Mouse (Mus musculus): Measurements from ENCODE around the gene Szrd1. TPM values are rescaled to one million over a fixed set of nuclear protein-coding genes. Genes with fewer than 3 reads are reported as not detected.

Szrd1 gene
- polyA plus RNA-seq, 1 experiment from 2014 or later, result 40.5 TPM

GRCm38 (mm10) chr4:141132191-141132590 is 7.4 kb downstream of the Szrd1 start:
- peaks cover 67% of the 10 kb centered on the region for H3K4me1 ChIP-seq
- H3K4me3 ChIP-seq, result no peak overlapping the region
- H3K27me3 ChIP-seq, result no peaks in the 10 kb centered on the region
- no peak for ATAC-seq (ENCODE audit: insufficient number of reproducible peaks, insufficient read depth, low FRiP score, low TSS enrichment, low read depth)
- H3K27ac ChIP-seq, result peak overlapping the region; percentile 73
- 59% methylated on average over 8 of the region's 8 CpGs for WGBS
- no peak overlapping the region for H3K4me2 ChIP-seq
- no peaks in the 10 kb centered on the region for H3K9me3 ChIP-seq
- no peak overlapping the region for H3K9ac ChIP-seq
- peaks cover 10% of the 10 kb centered on the region; the same call in 1 of the 2 replicates for H3K36me3 ChIP-seq

GRCm38 (mm10) chr4:141131531-141132061 is 8.0 kb downstream of the Szrd1 start:
- H3K4me1 ChIP-seq, result peaks cover 62% of the 10 kb centered on the region
- H3K9me3 ChIP-seq, result no peaks in the 10 kb centered on the region
- peak overlapping the region; percentile 40; the same call in 1 of the 2 replicates for H3K9ac ChIP-seq
- no peaks in the 10 kb centered on the region for H3K27me3 ChIP-seq
- H3K4me2 ChIP-seq, result no peak overlapping the region
- WGBS, result 52% methylated on average over 5 of the region's 5 CpGs
- peak overlapping the region; percentile 73 for H3K27ac ChIP-seq
- no peak for ATAC-seq (ENCODE audit: insufficient number of reproducible peaks, insufficient read depth, low FRiP score, low TSS enrichment, low read depth)
- peaks cover 14% of the 10 kb centered on the region; the same call in 1 of the 2 replicates for H3K36me3 ChIP-seq
- H3K4me3 ChIP-seq, result no peak overlapping the region

GRCm38 (mm10) chr4:141130704-141131342 is 8.8 kb downstream of the Szrd1 start:
- Histone ChIP-seq H3K4me2 (no peak overlapping the region), H3K27me3 (no peaks in the 10 kb centered on the region), H3K9me3 (no peaks in the 10 kb centered on the region), H3K4me1 (peaks cover 55% of the 10 kb centered on the region), H3K27ac (peak overlapping the region; percentile 73), H3K36me3 (peaks cover 21% of the 10 kb centered on the region; the same call in 1 of the 2 replicates), H3K4me3 (no peak overlapping the region), H3K9ac (peak overlapping the region; percentile 40)
- WGBS, result 73% methylated on average over 6 of the region's 6 CpGs
- no peak for ATAC-seq (ENCODE audit: insufficient number of reproducible peaks, insufficient read depth, low FRiP score, low TSS enrichment, low read depth)

GRCm38 (mm10) chr4:141129190-141129710 is 10.3 kb downstream of the Szrd1 start:
- ATAC-seq (ENCODE audit: insufficient number of reproducible peaks, insufficient read depth, low FRiP score, low TSS enrichment, low read depth), result no peak; the same call in 1 of the 2 replicates

GRCm38 (mm10) chr4:141123065-141123464 is 16.5 kb downstream of the Szrd1 start:
- 45% methylated on average over 1 of the region's 1 CpGs for WGBS
- ATAC-seq (ENCODE audit: insufficient number of reproducible peaks, insufficient read depth, low FRiP score, low TSS enrichment, low read depth), result no peak
- H3K9me3 ChIP-seq, result no peaks in the 10 kb centered on the region
- H3K36me3 ChIP-seq, result peaks cover 23% of the 10 kb centered on the region
- no peaks in the 10 kb centered on the region for H3K27me3 ChIP-seq
- no peak overlapping the region for H3K4me2 ChIP-seq
- peaks cover 12% of the 10 kb centered on the region for H3K4me1 ChIP-seq
- no peak overlapping the region for H3K27ac ChIP-seq
- no peak overlapping the region for H3K4me3 ChIP-seq
- H3K9ac ChIP-seq, result no peak overlapping the region

More at GRCm38 (mm10) chr4:141129190-141129710, 10.3 kb downstream of the Szrd1 start:
- Histone ChIP-seq H3K27me3 (no peaks in the 10 kb centered on the region), H3K4me2 (no peak overlapping the region), H3K4me3 (no peak overlapping the region), H3K4me1 (peaks cover 50% of the 10 kb centered on the region), H3K9ac (no peak overlapping the region), H3K9me3 (no peaks in the 10 kb centered on the region), H3K36me3 (peaks cover 15% of the 10 kb centered on the region; the same call in 1 of the 2 replicates), H3K27ac (peak overlapping the region; percentile 49)
- WGBS, result 32% methylated on average over 6 of the region's 6 CpGs

GRCm38 (mm10) chr4:141122663-141123062 is 16.9 kb downstream of the Szrd1 start:
- Histone ChIP-seq H3K27ac (no peak overlapping the region), H3K36me3 (peaks cover 27% of the 10 kb centered on the region), H3K4me2 (no peak overlapping the region), H3K4me1 (peaks cover 12% of the 10 kb centered on the region), H3K9me3 (no peaks in the 10 kb centered on the region), H3K27me3 (no peaks in the 10 kb centered on the region), H3K9ac (no peak overlapping the region), H3K4me3 (no peak overlapping the region)
- 83% methylated on average over 7 of the region's 7 CpGs for WGBS
- ATAC-seq (ENCODE audit: insufficient number of reproducible peaks, insufficient read depth, low FRiP score, low TSS enrichment, low read depth), result no peak

- no peak overlapping the region for H3K9ac ChIP-seq
- peaks cover 10% of the 10 kb centered on the region for H3K4me1 ChIP-seq
- no peak overlapping the region for H3K4me3 ChIP-seq
- H3K27ac ChIP-seq, result no peak overlapping the region
- peaks cover 35% of the 10 kb centered on the region for H3K36me3 ChIP-seq
- no peaks in the 10 kb centered on the region for H3K27me3 ChIP-seq
- H3K9me3 ChIP-seq, result no peaks in the 10 kb centered on the region
- 29% methylated on average over 11 of the region's 11 CpGs for WGBS
- no peak overlapping the region for H3K4me2 ChIP-seq
- no peak; the same call in 1 of the 2 replicates for ATAC-seq (ENCODE audit: insufficient number of reproducible peaks, insufficient read depth, low FRiP score, low TSS enrichment, low read depth)
Observed at GRCm38 (mm10) chr4:141120700-141121099, 18.9 kb downstream of the Szrd1 start.

- Histone ChIP-seq H3K4me2 (no peak overlapping the region), H3K27me3 (no peaks in the 10 kb centered on the region), H3K4me3 (no peak overlapping the region), H3K27ac (no peak overlapping the region), H3K4me1 (peaks cover 4% of the 10 kb centered on the region; the same call in 1 of the 2 replicates), H3K9ac (0 out of 2 replicates have a peak overlapping the region, but pooled peaks have one; percentile 21), H3K36me3 (peaks cover 53% of the 10 kb centered on the region), H3K9me3 (no peaks in the 10 kb centered on the region)
- ATAC-seq (ENCODE audit: insufficient number of reproducible peaks, insufficient read depth, low FRiP score, low TSS enrichment, low read depth), result no peak
- 85% methylated on average over 4 of the region's 4 CpGs for WGBS
Observed at GRCm38 (mm10) chr4:141118691-141119090, 20.9 kb downstream of the Szrd1 start.

- ATAC-seq (ENCODE audit: insufficient number of reproducible peaks, insufficient read depth, low FRiP score, low TSS enrichment, low read depth), result no peak
- WGBS, result 88% methylated on average over 8 of the region's 8 CpGs
- Histone ChIP-seq H3K36me3 (peaks cover 86% of the 10 kb centered on the region), H3K9ac (no peak overlapping the region), H3K4me2 (no peak overlapping the region), H3K27ac (no peak overlapping the region), H3K27me3 (no peaks in the 10 kb centered on the region), H3K9me3 (no peaks in the 10 kb centered on the region; the same call in 1 of the 2 replicates), H3K4me1 (no peaks in the 10 kb centered on the region), H3K4me3 (no peak overlapping the region)
Observed at GRCm38 (mm10) chr4:141115398-141115797, 24.2 kb downstream of the Szrd1 start.

- Histone ChIP-seq H3K4me3 (no peak overlapping the region), H3K4me2 (no peak overlapping the region), H3K27me3 (no peaks in the 10 kb centered on the region), H3K4me1 (no peaks in the 10 kb centered on the region), H3K36me3 (peaks cover 88% of the 10 kb centered on the region), H3K9ac (no peak overlapping the region), H3K27ac (no peak overlapping the region), H3K9me3 (no peaks in the 10 kb centered on the region; the same call in 1 of the 2 replicates)
- ATAC-seq (ENCODE audit: insufficient number of reproducible peaks, insufficient read depth, low FRiP score, low TSS enrichment, low read depth), result no peak
- WGBS, result 84% methylated on average over 6 of the region's 6 CpGs
Observed at GRCm38 (mm10) chr4:141114521-141114981, 25.0 kb downstream of the Szrd1 start.

GRCm38 (mm10) chr4:141113831-141114230 is 25.7 kb downstream of the Szrd1 start:
- Histone ChIP-seq H3K27ac (no peak overlapping the region), H3K4me2 (no peak overlapping the region), H3K4me1 (no peaks in the 10 kb centered on the region), H3K4me3 (no peak overlapping the region), H3K9me3 (no peaks in the 10 kb centered on the region; the same call in 1 of the 2 replicates), H3K9ac (no peak overlapping the region), H3K36me3 (peaks cover 85% of the 10 kb centered on the region), H3K27me3 (no peaks in the 10 kb centered on the region)
- WGBS, result 77% methylated on average over 7 of the region's 7 CpGs
- ATAC-seq (ENCODE audit: insufficient number of reproducible peaks, insufficient read depth, low FRiP score, low TSS enrichment, low read depth), result no peak

Measured in embryonic facial prominence, embryonic 13.5 days (tissue).